Mouse (Mus musculus): ENCODE data around the gene Meox1. TPM values are rescaled to one million over a fixed set of nuclear protein-coding genes. Genes with fewer than 3 reads are reported as not detected.

The Meox1 gene
- total and polyA plus RNA-seq, 3 experiments: 5.6 to 7.3 (median 7.2) TPM

- intact Hi-C loops (cut with DNase I): loop anchor here (5.0 kb wide), 1 partner anchor 48 kb away; no protein-coding TSS in a partner anchor
- Histone ChIP-seq H3K79me2 (replicated peaks; ENCODE audit: control insufficient read depth, insufficient read depth, low read length) (no peaks in the 10 kb centered on the region), H3K27me3 (ENCODE audit: control insufficient read depth, insufficient read depth, low read length) (no peaks in the 10 kb centered on the region), H3K36me3 (ENCODE audit: control insufficient read depth, insufficient read depth, low read length) (no peaks in the 10 kb centered on the region), H3K9ac (ENCODE audit: low read depth, low read length) (no peak overlapping the region), H3K4me1 (ENCODE audit: control insufficient read depth, insufficient read depth, low read length) (peaks cover 13% of the 10 kb centered on the region), H3K27ac (peak overlapping the region; percentile 26; the same call in 1 of the 2 replicates), H3K4me3 (no peak overlapping the region)
- DNase-seq: peak; percentile 58 to 66
- TF ChIP-seq CTCF (IDR thresholded peaks at IDR 0.05) (peak; percentile 57), POLR2A (IDR thresholded peaks at IDR 0.05; ENCODE audit: insufficient read depth, low read depth, low read length) (no peak; the same call in 1 of the 2 replicates), EP300 (IDR thresholded peaks at IDR 0.05; ENCODE audit: insufficient read depth, low read depth, low read length) (peak; percentile 21; the same call in 1 of the 2 replicates)
- WGBS: 16% methylated on average over 4 of the region's 4 CpGs
Observed at GRCm38 (mm10) chr11:101849286-101849685, 44.9 kb downstream of the Meox1 start.

DNA sequence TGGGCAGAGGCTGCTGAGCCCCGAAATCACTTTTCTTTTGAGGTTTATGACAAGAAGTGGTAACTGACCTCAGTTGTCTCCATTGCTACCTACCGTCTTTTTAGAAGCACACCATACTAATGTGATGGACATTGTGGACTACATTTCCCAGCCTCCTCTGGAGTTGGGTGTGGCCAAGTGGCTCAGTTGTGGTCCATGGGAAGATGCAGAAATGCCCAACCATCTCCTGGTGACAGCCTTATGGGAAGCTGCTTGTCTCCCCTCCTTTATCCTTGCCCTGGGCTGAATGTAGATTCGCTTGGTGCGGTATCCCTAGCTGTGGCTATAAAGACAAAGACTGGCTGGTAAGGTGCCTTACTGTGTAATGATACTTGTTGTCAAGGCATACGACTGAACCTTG lies 46.7 kb downstream of the Meox1 start:
- Histone ChIP-seq H3K36me3 (ENCODE audit: control insufficient read depth, insufficient read depth, low read length) (no peaks in the 10 kb centered on the region), H3K27me3 (ENCODE audit: control insufficient read depth, insufficient read depth, low read length) (no peaks in the 10 kb centered on the region), H3K27ac (no peak overlapping the region), H3K79me2 (replicated peaks; ENCODE audit: control insufficient read depth, insufficient read depth, low read length) (no peaks in the 10 kb centered on the region), H3K4me1 (ENCODE audit: control insufficient read depth, insufficient read depth, low read length) (peaks cover 13% of the 10 kb centered on the region), H3K9ac (ENCODE audit: low read depth, low read length) (no peak overlapping the region), H3K4me3 (no peak overlapping the region)
- WGBS: 93% methylated on average over 5 of the region's 5 CpGs
- DNase-seq: no peak
- no peak for TF ChIP-seq POLR2A (IDR thresholded peaks at IDR 0.05; ENCODE audit: insufficient read depth, low read depth, low read length)
- no peak for TF ChIP-seq CTCF (IDR thresholded peaks at IDR 0.05)
- TF ChIP-seq EP300 (IDR thresholded peaks at IDR 0.05; ENCODE audit: insufficient read depth, low read depth, low read length): no peak
- intact Hi-C loops (cut with DNase I): loop anchor here (5.0 kb wide), 1 partner anchor 50 kb away; no protein-coding TSS in a partner anchor

DNA sequence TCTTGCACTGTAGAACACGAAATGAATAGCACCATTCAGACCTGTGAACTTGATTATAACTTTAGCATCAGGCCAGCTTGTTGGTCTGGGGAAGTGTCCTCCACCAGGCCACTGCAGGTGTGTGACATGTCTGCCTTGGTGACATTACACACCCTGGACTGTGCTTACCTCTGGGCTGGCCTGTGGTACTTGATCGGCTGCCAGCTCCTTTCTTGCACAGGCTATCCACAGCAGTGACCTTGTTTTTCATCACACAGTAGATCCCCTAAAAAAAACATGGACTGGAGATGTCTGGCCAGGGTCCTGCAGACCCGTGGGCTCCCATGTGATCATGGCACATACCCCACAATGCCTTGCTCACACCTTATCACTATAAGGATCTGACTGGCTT lies 51.4 kb downstream of the Meox1 start:
- H3K27me3 ChIP-seq (ENCODE audit: control insufficient read depth, insufficient read depth, low read length): no peaks in the 10 kb centered on the region
- peaks cover 8% of the 10 kb centered on the region for H3K4me1 ChIP-seq (ENCODE audit: control insufficient read depth, insufficient read depth, low read length)
- no peak for DNase-seq
- H3K4me3 ChIP-seq: no peak overlapping the region
- 57% methylated on average over 3 of the region's 3 CpGs for WGBS
- H3K27ac ChIP-seq: peak overlapping the region; percentile 77
- peak overlapping the region; percentile 20; the same call in 1 of the 2 replicates for H3K9ac ChIP-seq (ENCODE audit: low read depth, low read length)
- no peaks in the 10 kb centered on the region for H3K36me3 ChIP-seq (ENCODE audit: control insufficient read depth, insufficient read depth, low read length)
- TF ChIP-seq EP300 (IDR thresholded peaks at IDR 0.05; ENCODE audit: insufficient read depth, low read depth, low read length) (no peak), CTCF (IDR thresholded peaks at IDR 0.05) (no peak), POLR2A (IDR thresholded peaks at IDR 0.05; ENCODE audit: insufficient read depth, low read depth, low read length) (no peak)
- intact Hi-C loops (cut with DNase I): no loop called here
- no peaks in the 10 kb centered on the region for H3K79me2 ChIP-seq (replicated peaks; ENCODE audit: control insufficient read depth, insufficient read depth, low read length)

- DNase-seq: no peak
- H3K9ac ChIP-seq (ENCODE audit: low read depth, low read length): peak overlapping the region; percentile 20; the same call in 1 of the 2 replicates
Observed at GRCm38 (mm10) chr11:101841998-101842772, 52.0 kb downstream of the Meox1 start.

GRCm38 (mm10) chr11:101840405-101840804 lies 53.8 kb downstream of the Meox1 start:
- Histone ChIP-seq H3K27me3 (ENCODE audit: control insufficient read depth, insufficient read depth, low read length) (no peaks in the 10 kb centered on the region), H3K27ac (no peak overlapping the region), H3K4me1 (ENCODE audit: control insufficient read depth, insufficient read depth, low read length) (peaks cover 8% of the 10 kb centered on the region), H3K36me3 (ENCODE audit: control insufficient read depth, insufficient read depth, low read length) (no peaks in the 10 kb centered on the region), H3K79me2 (replicated peaks; ENCODE audit: control insufficient read depth, insufficient read depth, low read length) (no peaks in the 10 kb centered on the region), H3K9ac (ENCODE audit: low read depth, low read length) (no peak overlapping the region), H3K4me3 (no peak overlapping the region)
- over 99% methylated on average over 3 of the region's 3 CpGs for WGBS
- TF ChIP-seq EP300 (IDR thresholded peaks at IDR 0.05; ENCODE audit: insufficient read depth, low read depth, low read length): no peak
- peak; percentile 49 for TF ChIP-seq CTCF (IDR thresholded peaks at IDR 0.05)
- intact Hi-C loops (cut with DNase I): no loop called here
- DNase-seq: no peak

More at GRCm38 (mm10) chr11:101841998-101842772, 52.0 kb downstream of the Meox1 start:
- H3K4me3 ChIP-seq: no peak overlapping the region
- intact Hi-C loops (cut with DNase I): no loop called here
- no peaks in the 10 kb centered on the region for H3K36me3 ChIP-seq (ENCODE audit: control insufficient read depth, insufficient read depth, low read length)
- 55% methylated on average over 15 of the region's 15 CpGs for WGBS
- TF ChIP-seq EP300 (IDR thresholded peaks at IDR 0.05; ENCODE audit: insufficient read depth, low read depth, low read length) (no peak), POLR2A (IDR thresholded peaks at IDR 0.05; ENCODE audit: insufficient read depth, low read depth, low read length) (0 out of 2 replicates have a peak, but pooled peaks have one; percentile 18)
- H3K79me2 ChIP-seq (replicated peaks; ENCODE audit: control insufficient read depth, insufficient read depth, low read length): no peaks in the 10 kb centered on the region
- H3K27ac ChIP-seq: peak overlapping the region; percentile 77
- peaks cover 8% of the 10 kb centered on the region for H3K4me1 ChIP-seq (ENCODE audit: control insufficient read depth, insufficient read depth, low read length)
- H3K27me3 ChIP-seq (ENCODE audit: control insufficient read depth, insufficient read depth, low read length): no peaks in the 10 kb centered on the region

- no peak overlapping the region for H3K4me3 ChIP-seq
- TF ChIP-seq CTCF (IDR thresholded peaks at IDR 0.05) (no peak), POLR2A (IDR thresholded peaks at IDR 0.05; ENCODE audit: insufficient read depth, low read depth, low read length) (no peak), EP300 (IDR thresholded peaks at IDR 0.05; ENCODE audit: insufficient read depth, low read depth, low read length) (0 out of 2 replicates have a peak, but pooled peaks have one; percentile 35)
- WGBS: 19% methylated on average over 8 of the region's 8 CpGs
- DNase-seq: peak in 1 of 2 experiments; percentile 56
- no peak overlapping the region for H3K27ac ChIP-seq
- no peaks in the 10 kb centered on the region for H3K27me3 ChIP-seq (ENCODE audit: control insufficient read depth, insufficient read depth, low read length)
- intact Hi-C loops (cut with DNase I): no loop called here
- H3K4me1 ChIP-seq (ENCODE audit: control insufficient read depth, insufficient read depth, low read length): peaks cover 8% of the 10 kb centered on the region
- no peaks in the 10 kb centered on the region for H3K79me2 ChIP-seq (replicated peaks; ENCODE audit: control insufficient read depth, insufficient read depth, low read length)
- no peak overlapping the region for H3K9ac ChIP-seq (ENCODE audit: low read depth, low read length)
- H3K36me3 ChIP-seq (ENCODE audit: control insufficient read depth, insufficient read depth, low read length): no peaks in the 10 kb centered on the region
Observed at GRCm38 (mm10) chr11:101839426-101839825, 54.7 kb downstream of the Meox1 start.
